Mouse (Mus musculus): ENCODE measurements at regions not wholly inside any gene's neighbourhood (a gene's known extent, or its start where the extent isn't known, plus 50 kb on each side); places are given as distances from the start of the nearest gene placed in this dataset.

- TF ChIP-seq CTCF (IDR thresholded peaks at IDR 0.05; ENCODE audit: insufficient read depth, low read depth, low read length) (no peak), POLR2A (IDR thresholded peaks at IDR 0.05; ENCODE audit: insufficient read depth, low read depth, low read length) (no peak)
Observed at GRCm38 (mm10) chr6:127226242-127226983, 74.4 kb upstream of the Ccnd2 start.
